Mouse (Mus musculus): ENCODE measurements around the gene Gm21985.
A peak's percentile ranks its signal among the peaks of the same experiment; 100 is the strongest.
"Not testable (repeated sequence)": the region's sequence is repeated elsewhere in the genome, so short reads cannot be mapped to it uniquely, and the experiment has no call there.

The Gm21985 gene

DNA sequence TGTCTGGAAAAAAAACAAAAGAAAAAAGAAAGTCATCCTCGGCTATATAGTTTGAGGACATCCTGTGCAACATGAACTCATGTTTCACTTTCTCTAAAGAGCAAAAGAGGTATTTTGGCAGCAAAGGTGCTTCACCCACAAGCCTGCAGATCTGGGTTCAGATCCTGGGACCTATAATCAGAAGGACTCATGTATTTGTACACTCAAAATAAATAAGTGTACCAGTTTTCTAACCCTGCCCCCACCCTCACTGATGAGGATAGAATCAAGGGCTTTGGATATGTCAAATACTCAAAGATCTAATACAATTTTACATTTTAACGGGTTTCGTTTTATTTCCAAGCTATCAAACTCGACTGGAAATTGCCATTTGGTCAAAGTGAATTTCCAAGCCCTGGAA lies 1.8 kb upstream of the Gm21985 start:
- DNase-seq (ENCODE audit: low read depth in 1 of 2, low spot score in 2 of 2) = no peak

DNA sequence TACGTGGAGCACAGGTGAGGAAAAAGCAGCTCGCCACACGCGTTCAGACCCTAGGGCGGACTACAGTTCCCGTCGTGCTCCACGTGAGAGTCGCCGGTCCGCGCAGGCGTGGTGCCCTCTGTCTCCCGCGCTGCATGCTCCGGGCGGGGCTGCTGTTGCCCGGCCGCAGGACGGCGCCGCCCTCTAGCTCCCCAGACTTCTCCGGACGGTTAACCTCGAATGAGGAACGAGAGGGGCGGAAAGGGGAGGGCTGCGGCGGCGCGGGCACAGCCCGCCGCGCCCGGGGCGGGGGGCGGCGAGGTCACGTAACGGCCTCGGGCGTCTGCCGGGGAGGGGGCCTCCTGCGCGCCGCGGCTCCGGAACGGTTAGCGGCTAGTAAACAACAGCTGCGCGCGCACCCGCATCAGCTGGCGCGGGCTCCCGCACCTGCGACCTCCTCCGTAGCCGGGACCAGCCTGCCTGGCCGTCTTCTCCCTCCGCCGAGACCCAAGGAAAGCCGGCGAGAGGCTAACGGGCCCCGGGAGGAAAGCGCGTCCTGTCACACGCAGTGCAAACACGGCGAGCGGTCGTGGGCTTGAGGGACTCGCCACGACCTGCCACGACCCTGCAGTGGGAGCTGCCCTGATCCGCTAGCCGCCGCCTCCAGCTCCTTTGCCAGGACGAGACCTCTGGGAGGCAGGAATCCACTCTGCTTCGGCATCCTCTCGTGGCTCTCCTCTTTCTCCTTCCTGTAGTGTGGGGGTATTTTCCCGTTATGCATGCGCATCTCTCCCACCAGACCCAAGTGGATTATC lies 469 bp upstream of the Gm21985 start, which contains the start of gene Slc12a6:
TSS of gene Slc12a6 (plus strand) at position 378 of the 794 bp plus-strand sequence.
- peak; percentile 76 to 87 for DNase-seq (ENCODE audit: low read depth in 1 of 2, low spot score in 2 of 2)

DNA sequence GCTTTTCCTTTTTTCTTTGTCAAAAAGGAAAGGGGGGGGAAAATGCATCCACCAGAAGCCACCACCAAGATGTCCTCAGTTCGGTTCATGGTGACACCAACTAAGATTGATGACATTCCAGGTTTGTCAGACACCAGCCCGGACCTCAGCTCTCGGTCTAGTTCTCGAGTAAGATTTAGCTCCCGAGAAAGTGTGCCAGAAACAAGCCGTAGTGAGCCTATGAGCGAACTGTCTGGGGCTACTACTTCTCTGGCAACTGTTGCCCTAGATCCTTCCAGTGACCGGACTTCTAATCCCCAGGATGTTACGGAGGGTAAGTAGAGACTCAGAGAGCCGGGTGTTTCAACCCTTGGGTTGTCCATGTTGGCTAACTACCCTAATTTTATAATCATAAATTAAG lies 666 bp downstream of the Gm21985 start:
- DNase-seq (ENCODE audit: low read depth in 1 of 2, low spot score in 2 of 2) = no peak

DNA sequence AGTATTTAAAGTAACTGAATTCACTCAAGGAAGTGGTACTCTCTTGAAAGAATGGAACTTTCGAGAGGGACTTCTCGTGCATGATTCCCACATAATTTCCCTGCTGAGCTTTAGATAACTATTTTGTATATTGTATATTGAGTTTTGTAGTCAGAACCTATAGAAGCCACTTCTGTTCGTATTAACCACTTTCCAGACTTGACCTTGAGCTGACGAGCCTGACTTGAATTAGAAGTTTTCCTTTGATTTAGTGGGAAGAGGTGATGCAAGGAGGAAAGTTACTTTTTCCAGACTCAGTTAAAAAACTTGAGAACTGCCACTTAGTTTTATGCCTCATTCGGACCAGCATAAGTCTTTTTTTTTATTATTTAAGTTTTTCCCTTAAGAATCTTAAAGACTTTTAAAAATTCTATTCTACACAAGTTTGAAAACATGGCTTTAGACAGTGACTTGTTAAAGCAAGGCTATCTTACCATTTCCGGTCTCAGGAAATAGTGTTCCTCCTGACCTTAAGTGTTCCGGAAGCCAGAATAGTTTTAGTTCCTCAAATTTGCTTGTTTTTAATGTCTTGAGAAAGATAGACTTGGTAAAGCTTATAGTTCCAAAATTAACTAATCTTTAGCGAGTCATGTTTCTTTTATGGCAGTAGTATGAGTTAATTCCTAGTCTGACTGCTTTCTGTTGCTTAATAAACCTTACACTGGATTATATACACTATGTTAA lies 1.6 kb downstream of the Gm21985 start:
- no peak for DNase-seq (ENCODE audit: low read depth in 1 of 2, low spot score in 2 of 2)

DNA sequence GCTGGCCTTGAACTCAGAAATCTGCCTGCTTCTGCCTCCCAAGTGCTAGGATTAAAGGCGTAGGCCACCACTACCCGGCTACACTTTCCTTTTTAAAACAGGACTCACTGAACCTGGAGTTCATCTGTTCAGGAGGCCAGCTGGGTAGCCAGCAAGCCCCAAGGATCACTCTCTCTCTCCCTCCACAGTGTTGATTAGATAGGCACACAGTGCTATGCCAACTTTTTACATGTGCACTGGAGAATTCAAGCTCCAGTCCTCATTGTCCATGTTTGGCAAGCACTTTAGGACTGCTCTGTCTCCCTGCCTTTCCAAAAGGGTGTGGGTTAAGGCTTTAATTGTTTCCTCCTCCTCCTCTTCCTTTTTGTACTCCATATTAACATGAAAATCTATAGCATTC lies 3.9 kb downstream of the Gm21985 start:
- DNase-seq (ENCODE audit: low read depth in 1 of 2, low spot score in 2 of 2) = no peak

DNA sequence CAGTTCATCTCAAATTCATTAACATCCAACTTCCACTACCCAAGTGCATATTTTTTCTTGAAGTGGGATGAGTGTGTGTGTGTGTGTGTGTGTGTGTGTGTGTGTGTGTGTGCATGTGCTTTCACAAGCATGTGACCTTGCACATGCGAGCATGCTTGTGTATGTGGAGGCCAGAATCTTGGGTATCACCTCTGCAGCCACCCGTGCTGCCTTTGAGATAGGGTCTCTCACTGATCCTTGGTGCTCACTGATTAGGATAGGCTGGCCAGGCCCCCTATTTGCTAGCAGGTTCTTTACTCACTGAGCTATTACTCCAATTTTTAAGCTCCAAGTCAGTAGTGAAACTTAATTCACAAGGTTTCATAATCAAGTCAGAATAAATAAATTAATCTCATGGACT lies 6.8 kb downstream of the Gm21985 start:
- DNase-seq (ENCODE audit: low read depth in 1 of 2, low spot score in 2 of 2) = no peak

DNA sequence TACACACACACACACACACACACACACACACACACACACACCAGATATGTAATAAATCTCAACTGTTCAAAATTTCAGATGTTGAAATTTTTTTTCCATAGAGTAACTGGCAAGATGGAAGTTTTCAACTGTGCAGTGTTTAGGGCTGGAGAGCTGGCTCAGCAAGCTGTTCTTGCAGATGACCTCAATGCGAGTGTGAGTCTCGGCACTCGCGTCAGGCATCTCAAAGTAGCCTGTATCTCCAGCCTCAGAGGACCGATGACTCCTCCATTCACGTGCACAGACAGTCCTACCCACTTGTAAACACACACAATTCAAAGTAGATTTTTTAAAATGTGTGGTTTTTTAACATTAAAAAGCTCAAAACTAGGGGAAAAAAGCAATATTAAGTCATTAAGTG lies 7.4 kb downstream of the Gm21985 start:
- DNase-seq (ENCODE audit: low read depth in 1 of 2, low spot score in 2 of 2) = no peak

DNA sequence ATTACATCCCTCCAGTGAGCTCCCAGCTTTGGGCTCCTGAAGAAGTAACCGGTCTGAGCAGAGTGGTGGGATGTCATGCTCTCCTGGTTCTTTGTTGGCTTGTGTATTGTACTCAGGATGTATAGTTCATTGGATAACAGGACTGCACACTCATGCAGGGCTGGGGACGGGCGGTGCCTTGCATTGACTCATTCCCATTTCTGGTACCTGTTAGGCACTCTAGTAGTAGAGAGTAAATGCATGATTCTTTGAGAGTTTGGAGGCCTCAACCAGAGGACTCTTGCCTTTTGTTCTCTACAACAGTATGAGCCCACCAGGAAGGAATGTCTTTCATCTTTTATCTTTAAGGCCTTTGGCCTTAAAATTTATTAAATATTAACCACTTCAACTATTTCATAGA lies 10.8 kb downstream of the Gm21985 start:
- DNase-seq (ENCODE audit: low read depth in 1 of 2, low spot score in 2 of 2) = no peak

DNA sequence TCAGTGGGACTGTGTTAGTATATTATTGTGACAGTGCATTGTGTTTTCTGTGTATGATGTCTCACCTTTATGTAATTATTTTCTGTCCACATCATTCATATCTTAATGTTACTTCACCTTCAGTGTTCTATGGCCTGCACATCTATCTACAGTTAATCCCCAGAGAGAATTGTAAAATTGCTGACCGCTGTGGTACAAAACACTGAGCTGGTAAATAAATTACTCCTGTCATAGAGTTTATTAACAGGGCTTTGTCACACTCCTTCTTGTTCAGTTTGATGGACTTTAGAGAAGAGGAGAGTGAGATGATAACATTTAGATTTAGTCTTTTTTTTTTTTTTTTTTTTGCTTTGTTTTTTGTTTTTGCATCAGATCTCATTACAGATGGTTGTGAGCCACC lies 16.7 kb downstream of the Gm21985 start:
- no peak for DNase-seq (ENCODE audit: low read depth in 1 of 2, low spot score in 2 of 2)

DNA sequence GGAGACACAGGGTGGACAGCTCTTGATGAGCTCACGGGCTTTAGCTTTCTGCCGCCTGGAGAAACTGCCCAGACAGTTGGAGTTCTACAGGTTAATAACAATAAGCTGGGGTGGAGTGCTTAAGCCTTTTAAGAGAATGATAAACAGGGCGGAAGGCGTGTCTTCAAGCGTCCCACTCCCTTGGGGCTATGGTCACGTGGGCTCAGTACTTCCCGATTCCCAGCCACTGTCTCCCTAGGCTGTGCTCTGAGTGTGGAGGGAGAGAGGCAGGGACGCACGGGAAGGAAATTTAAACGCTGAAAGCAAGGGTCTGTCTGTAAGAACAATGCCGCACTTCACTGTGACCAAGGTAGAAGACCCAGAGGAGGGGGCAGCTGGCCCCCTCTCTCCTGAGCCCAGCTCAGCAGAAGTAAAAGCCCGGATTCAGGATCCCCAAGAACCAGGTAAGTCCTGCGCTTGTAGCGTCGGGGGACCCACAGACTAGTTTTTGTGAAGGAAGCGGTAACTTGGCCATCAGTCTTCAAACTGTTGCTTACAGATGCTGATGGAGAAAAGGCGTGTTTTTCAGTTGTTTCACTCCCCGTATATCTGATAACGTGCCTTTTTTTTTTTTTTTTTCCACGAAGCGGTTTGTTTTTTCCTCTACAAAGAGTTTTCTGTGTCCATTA lies 18.4 kb downstream of the Gm21985 start:
- no peak for DNase-seq (ENCODE audit: low read depth in 1 of 2, low spot score in 2 of 2)

DNA sequence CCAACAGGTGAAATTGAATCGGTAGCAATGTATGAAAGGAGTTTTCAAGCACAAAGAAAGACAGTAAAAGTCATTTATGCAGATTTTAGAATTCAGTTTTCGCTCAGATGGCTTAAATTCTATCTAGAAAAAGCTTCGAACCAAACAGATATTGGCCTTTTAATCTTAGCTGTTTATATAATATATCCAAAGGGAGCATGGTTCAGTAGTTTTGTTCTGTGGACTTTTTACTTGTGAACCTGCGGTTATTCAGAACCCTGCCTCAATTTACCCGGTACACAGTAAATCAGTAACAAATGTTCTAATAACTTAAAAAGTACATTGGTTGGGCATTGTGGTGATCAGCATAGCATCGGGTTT lies 18.9 kb downstream of the Gm21985 start:
- DNase-seq (ENCODE audit: low read depth in 1 of 2, low spot score in 2 of 2) = no peak

DNA sequence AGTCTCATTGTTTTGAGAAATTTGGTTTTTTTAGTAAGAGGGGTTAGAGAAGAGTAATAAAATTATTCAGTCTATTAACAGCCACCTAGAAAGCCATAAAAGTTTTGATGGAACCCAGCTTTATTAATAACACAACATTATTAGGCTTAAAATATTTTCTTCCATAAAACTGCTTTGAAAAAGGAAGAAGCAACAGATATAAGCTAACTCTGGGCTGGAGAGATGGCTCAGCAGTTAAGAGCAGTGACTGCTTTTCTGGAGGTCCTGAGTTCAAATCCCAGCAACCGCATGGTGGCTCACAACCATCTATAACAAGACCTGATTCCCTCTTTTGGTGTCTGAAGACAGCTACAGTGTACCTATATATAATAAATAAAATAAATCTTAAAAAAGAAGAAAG lies 19.9 kb downstream of the Gm21985 start:
- not testable (repeated sequence) for DNase-seq (ENCODE audit: low read depth in 1 of 2, low spot score in 2 of 2)

DNA sequence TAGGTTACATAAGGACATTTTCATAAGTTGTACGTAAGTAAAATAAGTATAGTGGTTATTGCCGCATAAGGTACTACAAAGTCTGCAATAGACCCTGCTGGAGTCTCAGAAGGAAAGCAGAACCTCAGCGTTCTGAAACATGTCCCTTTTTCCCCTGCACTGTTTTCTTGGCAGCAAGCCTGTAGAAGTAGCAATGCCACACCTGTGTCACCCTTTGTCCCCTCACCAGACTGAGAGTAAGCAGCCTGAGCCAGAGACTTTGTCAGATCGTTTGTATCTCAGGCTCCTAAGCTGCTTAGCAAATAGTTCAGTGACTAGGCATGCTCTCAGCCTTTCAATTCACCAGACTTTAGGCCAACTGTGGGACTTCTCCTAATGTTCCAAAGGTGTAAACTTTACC lies 20.9 kb downstream of the Gm21985 start:
- no peak for DNase-seq (ENCODE audit: low read depth in 1 of 2, low spot score in 2 of 2)

DNA sequence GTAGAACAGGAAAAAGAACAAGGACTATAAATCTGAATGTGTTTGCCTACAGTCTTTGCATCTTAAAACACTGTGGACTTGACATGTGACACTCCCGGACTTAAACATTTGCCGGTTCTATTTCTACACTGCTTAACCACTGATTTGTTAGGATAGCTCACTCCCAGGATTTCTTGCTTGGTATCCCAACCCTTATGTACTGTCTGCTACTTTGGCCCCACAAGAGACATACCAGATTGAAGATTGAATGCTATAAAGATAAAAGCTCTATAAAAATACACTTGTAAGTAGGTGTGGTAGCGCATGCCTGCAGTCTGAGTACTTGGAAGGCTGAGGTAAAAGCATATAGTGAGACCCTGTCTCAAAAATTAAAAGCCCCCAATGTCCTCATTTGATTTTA lies 23.4 kb downstream of the Gm21985 start:
- DNase-seq (ENCODE audit: low read depth in 1 of 2, low spot score in 2 of 2) = no peak

DNA sequence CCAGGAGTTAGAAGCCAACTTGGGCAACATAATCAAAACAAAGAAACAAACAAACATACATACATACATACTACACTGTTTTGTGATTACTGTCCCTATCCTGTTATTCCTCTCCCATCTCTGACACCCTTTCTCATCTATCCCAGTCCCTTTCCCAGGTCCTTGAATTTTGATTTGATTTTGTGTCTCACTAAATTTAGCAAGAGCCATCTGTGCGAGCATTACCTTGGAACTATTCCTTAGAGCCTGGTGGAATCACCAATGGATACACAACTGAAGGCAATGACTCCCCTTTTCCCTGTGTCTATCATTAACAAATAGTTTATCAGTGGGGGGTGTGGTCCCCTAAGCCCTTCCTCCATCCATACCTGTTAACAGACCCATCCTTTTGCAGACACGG lies 26.7 kb downstream of the Gm21985 start:
- DNase-seq (ENCODE audit: low read depth in 1 of 2, low spot score in 2 of 2) = no peak

DNA sequence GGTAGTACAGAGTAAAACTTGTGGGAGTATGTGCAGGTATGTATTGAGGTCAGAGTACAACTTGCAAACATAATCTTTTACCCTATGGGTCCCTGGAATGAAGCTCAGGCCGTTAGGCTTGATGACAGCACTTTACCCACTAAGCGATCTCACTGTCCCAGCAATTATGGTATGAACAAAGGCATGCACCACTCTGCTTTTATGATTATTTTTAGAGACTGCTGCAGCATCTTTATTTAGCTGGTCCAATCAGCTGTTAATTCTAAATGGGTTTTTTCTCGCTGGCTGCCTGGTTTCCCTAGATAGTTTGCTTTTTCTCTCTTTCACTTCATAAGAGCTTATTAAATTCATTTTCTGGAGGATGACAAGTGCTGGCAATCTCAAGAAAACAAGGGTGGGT lies 30.1 kb downstream of the Gm21985 start:
- no peak for DNase-seq (ENCODE audit: low read depth in 1 of 2, low spot score in 2 of 2)

DNA sequence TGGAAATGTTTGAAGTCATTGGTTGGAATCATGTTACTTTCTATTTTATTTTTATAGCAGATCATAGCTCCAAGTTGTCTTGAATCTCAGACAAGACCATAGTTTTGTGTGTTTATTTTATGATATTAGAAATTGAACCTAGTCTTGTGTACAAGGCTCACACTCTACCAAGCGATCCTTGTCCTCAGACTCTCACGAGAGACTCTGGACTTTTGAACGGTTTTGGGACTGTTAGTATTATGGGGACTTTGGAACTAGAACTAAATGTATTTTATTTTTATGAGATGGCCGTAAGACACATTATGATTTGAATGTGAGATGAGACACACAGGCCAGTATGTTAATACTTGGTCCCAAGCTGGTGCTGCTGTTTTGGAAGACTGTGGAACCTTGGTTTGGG lies 32.1 kb downstream of the Gm21985 start:
- no peak for DNase-seq (ENCODE audit: low read depth in 1 of 2, low spot score in 2 of 2)

DNA sequence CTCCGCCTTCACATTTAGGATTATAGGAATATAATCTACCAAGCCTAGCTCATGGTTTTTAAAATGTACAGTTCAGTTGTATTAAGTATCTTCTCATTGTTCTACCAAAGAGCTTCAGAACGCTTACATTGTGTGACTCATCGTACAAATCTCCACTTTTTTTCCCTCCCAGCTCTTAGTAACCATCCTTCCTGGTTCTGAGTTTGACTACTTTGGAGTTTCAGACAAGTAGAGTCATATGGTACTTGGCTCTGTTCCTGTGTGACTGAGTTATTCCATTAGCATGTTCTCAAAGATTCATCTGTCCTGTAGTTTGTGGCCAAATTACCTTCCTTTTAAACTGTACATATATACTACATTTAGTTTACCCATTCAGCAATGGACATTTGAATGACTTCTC lies 42.6 kb downstream of the Gm21985 start:
- DNase-seq (ENCODE audit: low read depth in 1 of 2, low spot score in 2 of 2) = no peak

DNA sequence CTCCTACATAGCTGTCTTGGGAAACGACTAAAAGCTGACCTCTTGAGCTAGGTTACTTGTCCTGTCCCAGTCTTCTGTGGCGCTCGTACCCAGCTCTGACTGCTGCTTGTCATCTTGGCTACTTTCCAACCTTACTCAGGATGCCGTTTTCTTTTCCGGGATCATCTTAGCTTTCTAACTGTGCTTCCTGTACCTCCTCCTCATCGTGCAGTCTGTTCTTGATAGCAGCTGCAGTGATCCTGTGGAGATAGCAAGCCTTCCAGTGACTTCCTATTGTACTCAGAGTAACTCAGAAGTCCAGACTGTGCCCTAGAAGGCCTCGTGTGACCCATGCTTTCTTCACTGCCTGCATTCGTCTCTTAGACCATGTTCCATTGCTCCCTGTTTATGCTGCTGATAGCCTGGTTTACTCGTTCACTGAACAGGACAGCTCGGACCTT lies 43.1 kb downstream of the Gm21985 start:
- DNase-seq (ENCODE audit: low read depth in 1 of 2, low spot score in 2 of 2) = no peak

DNA sequence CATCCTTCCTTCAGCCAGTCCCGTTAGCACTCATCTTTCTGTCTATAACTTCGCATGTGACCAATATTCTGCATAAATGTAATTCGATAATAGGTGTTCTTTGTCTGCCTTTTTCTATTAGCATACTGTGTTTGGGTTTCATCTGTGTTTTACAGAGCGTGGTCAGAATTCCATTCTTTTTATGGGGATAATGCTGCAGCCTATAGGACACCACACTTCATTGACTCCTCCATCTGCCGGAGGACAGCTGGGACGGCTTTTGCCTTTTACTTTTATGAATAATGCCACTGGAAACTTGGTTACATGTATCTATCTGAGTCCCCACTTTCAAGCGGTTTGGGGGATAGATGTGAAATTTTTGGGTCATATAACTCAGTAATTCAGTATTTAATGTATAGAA lies 49.5 kb downstream of the Gm21985 start:
- no peak for DNase-seq (ENCODE audit: low read depth in 1 of 2, low spot score in 2 of 2)

DNA sequence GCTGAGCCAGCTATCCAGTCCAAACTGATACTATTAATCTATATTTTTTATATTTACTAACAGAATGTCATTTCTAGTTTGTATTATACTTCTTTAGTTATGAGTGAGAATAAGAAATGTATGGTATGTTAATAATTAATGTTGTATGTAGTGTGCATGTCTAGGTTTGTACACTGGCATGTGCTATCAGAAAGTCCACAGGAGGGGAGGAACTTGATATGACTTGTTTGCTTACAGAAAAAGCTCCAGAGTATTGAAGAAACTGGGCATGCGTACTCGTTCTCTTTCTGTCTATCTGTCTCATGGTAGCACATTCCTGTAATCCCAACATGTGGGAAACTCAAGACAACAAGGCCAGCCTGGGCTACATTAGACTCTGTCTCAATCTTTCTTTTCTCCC lies 52.1 kb downstream of the Gm21985 start:
- no peak for DNase-seq (ENCODE audit: low read depth in 1 of 2, low spot score in 2 of 2)

DNA sequence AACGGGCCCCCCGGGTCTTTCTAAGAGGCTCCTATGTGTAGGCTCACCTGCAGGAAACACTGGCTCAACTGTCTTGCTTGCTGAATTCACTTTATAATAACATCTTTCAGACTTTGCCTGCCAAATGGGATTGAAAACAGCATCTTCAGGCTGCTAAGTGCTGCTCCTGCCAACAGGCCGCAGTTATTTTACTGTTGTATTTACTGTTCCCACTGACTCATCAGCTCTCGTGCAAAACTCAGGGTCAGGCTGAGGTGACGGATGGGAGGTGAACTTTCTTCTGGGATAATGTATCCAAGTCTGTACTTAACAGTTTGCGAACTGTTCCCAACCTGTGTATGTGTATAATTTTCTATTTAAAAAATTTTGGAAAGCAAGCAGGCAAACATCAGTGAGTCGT lies 52.8 kb downstream of the Gm21985 start:
- no peak for DNase-seq (ENCODE audit: low read depth in 1 of 2, low spot score in 2 of 2)
